Mouse (Mus musculus) heart, adult 2 months (tissue): ENCODE results near the gene Znhit3. TPM values are rescaled to one million over a fixed set of nuclear protein-coding genes. Genes with fewer than 3 reads are reported as not detected.

Source experiments
- DNase-seq, 2 experiments: peaks; one replicate each; pipeline ENCODE4 v3.0.0; 2021
- H3K27ac ChIP-seq: fragments of 200-600 bp; 2 replicates; pipeline ENCODE4 v1.8.1; 2022
- H3K27me3 ChIP-seq: fragments of 200-500 bp; 2 replicates; pipeline ENCODE4 v1.6.1; 2012; ENCODE audit warnings: mild to moderate bottlenecking, low read length, inconsistent platforms, mixed read lengths; ENCODE audit not compliant: control insufficient read depth, insufficient read depth
- H3K36me3 ChIP-seq: fragments of 200-500 bp; 2 replicates; pipeline ENCODE4 v1.6.1; 2012; ENCODE audit warnings: low read length, inconsistent platforms; ENCODE audit not compliant: control insufficient read depth, insufficient read depth
- H3K4me1 ChIP-seq: fragments of 200-500 bp; 2 replicates; pipeline ENCODE4 v1.6.1; 2011; ENCODE audit warnings: low read length; ENCODE audit not compliant: control insufficient read depth, insufficient read depth
- H3K4me3 ChIP-seq: fragments of 200-600 bp; 2 replicates; pipeline ENCODE4 v1.8.1; 2022
- H3K79me2 ChIP-seq: fragments of 200-500 bp; replicated peaks from 2 replicates; pipeline ENCODE4 v1.6.1; 2012; ENCODE audit warnings: mild to moderate bottlenecking, inconsistent platforms, low read length, moderate library complexity, mixed read lengths; ENCODE audit not compliant: control insufficient read depth, insufficient read depth
- H3K9ac ChIP-seq: fragments of 200-500 bp; 2 replicates; pipeline ENCODE4 v1.6.1; 2012; ENCODE audit warnings: low read depth, mild to moderate bottlenecking, control low read depth, inconsistent platforms, low read length, mixed read lengths
- CTCF ChIP-seq: fragments of 200-600 bp; IDR thresholded peaks from 2 replicates; pipeline ENCODE4 v1.8.1; 2022; ENCODE audit warnings: antibody characterized with exemption, mild to moderate bottlenecking, moderate library complexity
- EP300 ChIP-seq: fragments of 200-500 bp; IDR thresholded peaks from 2 replicates; pipeline ENCODE4 v1.6.1; 2011; ENCODE audit warnings: low read depth, low read length, control low read depth; ENCODE audit not compliant: insufficient read depth
- POLR2A ChIP-seq: fragments of 200-500 bp; IDR thresholded peaks from 2 replicates; pipeline ENCODE4 v1.6.1; 2011; ENCODE audit warnings: mild to moderate bottlenecking, low read depth, low read length, control low read depth; ENCODE audit not compliant: insufficient read depth
- WGBS: fragments of 180-500 bp; shearing (Covaris S2); methylation state at CpG from one replicate; pipeline ENCODE4 v1.1.7; 2018; 5-methylcytosine and 5-hydroxymethylcytosine counted together
- intact Hi-C: fragments of 180-260 bp; cut with DNase I; formaldehyde crosslinking; loops from one replicate; pipeline ENCODE4 v1.15.1; 2025
- microRNA-seq, 2 experiments: library from miRNA; unstranded; fragments of <30 nt; microRNA quantifications; one replicate each; pipeline ENCODE4 v1.2.0; 2021
- polyA plus RNA-seq: library from polyadenylated mRNA; depleted of rRNA; stranded (reverse); fragments of >200 nt; gene quantifications from 2 replicates; pipeline ENCODE4 v1.2.3, GENCODE M21; 2012; rRNA removed
- total RNA-seq, 2 experiments: library from RNA; stranded (reverse); gene quantifications; 2 replicates each; pipeline ENCODE4 v1.2.3; 2021

The Znhit3 gene
- total and polyA plus RNA-seq, 3 experiments, result 8.7 to 11.6 (median 8.8) TPM

DNA sequence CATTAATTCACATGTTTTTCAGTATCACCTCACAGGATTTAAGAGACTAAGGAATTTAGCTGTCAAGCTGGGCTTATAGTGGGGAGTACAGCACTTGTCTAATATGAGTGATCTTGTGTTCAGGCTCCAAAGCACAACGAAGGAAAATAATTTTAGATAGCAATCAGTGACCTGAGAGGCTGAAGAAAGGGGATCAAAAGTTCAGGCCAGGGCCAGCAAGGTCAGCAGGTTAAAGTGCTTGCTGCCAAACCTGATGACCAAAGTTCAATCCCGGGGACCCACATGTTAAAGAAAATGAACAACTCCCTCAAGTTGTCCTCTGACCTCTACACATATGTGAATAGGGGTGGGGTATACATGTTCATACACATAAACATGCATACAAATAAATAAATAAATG is 50.9 kb downstream of the Znhit3 start:
- Histone ChIP-seq H3K79me2 (peaks cover 3% of the 10 kb centered on the region; the same call in 1 of the 2 replicates), H3K4me1 (peaks cover 8% of the 10 kb centered on the region), H3K36me3 (peaks cover 38% of the 10 kb centered on the region), H3K27me3 (no peaks in the 10 kb centered on the region), H3K4me3 (no peak overlapping the region), H3K27ac (no peak overlapping the region), H3K9ac (no peak overlapping the region)
- WGBS, result 42% methylated on average over 2 of the region's 2 CpGs
- intact Hi-C loops, result no loop called here
- no peak for DNase-seq
- TF ChIP-seq EP300 (no peak), POLR2A (no peak), CTCF (no peak)

Small RNAs within 50 kb of the gene (microRNA-seq; reads per million reads assigned to microRNA genes)
- gene Gm23564, result 0 reads per million in 2 experiments

Other genes with a start within 250 kb of the Znhit3 start
- 10 to 100 TPM; 18.9 to 19.7 TPM for gene Mrm1, start 96.9 kb downstream of the Znhit3 start, total RNA-seq
- gene Mrm1, start 96.9 kb downstream of the Znhit3 start, polyA plus RNA-seq, result 14.7 and 28.1 TPM in 2 replicates
- gene Dhrs11, start 87.4 kb downstream of the Znhit3 start, total RNA-seq, result 100 to 1,000 TPM in 1 of 2 experiments, 10 to 100 TPM in 1; 87.7 to 108 TPM
- gene Dhrs11, start 87.4 kb downstream of the Znhit3 start, polyA plus RNA-seq, result 186 and 232 TPM in 2 replicates
- gene Ggnbp2, start 45.5 kb downstream of the Znhit3 start, total RNA-seq, result 10 to 100 TPM; 47.9 to 54.9 TPM
- gene Ggnbp2, start 45.5 kb downstream of the Znhit3 start, polyA plus RNA-seq, result 22.9 and 39.2 TPM in 2 replicates
- gene Myo19, start 36.2 kb downstream of the Znhit3 start, total RNA-seq, result 1 to 10 TPM; 5.7 to 5.9 TPM
- gene Myo19, start 36.2 kb downstream of the Znhit3 start, polyA plus RNA-seq, result 7.5 and 10.4 TPM in 2 replicates
- 1 to 10 TPM; 5.6 to 6.3 TPM for gene Pigw, start 36.1 kb downstream of the Znhit3 start, total RNA-seq
- gene Pigw, start 36.1 kb downstream of the Znhit3 start, polyA plus RNA-seq, result 2.3 and 5.3 TPM in 2 replicates
- 10 to 100 TPM; 29.3 to 40.9 TPM for gene Car4, start 41.4 kb upstream of the Znhit3 start, total RNA-seq
- gene Car4, start 41.4 kb upstream of the Znhit3 start, polyA plus RNA-seq, result 23.0 and 40.2 TPM in 2 replicates
- gene Usp32, start 223.8 kb upstream of the Znhit3 start, total RNA-seq, result 10 to 100 TPM; 22.6 to 24.5 TPM
- 4.0 and 9.0 TPM in 2 replicates for gene Usp32, start 223.8 kb upstream of the Znhit3 start, polyA plus RNA-seq